Mouse (Mus musculus): ENCODE measurements around the gene Rhebl1. TPM values are rescaled to one million over a fixed set of nuclear protein-coding genes. Genes with fewer than 3 reads are reported as not detected.

Gene Rhebl1
- total RNA-seq, 1 experiment from 2014 or later = 14.2 TPM

- ATAC-seq (replicated peaks; ENCODE audit: insufficient number of reproducible peaks, low FRiP score, low TSS enrichment, poor library complexity, severe bottlenecking) = no peak
Observed at GRCm38 (mm10) chr15:98884106-98884505, 10.2 kb downstream of the Rhebl1 start.

GRCm38 (mm10) chr15:98883661-98884060 is 10.7 kb downstream of the Rhebl1 start:
- ATAC-seq (replicated peaks; ENCODE audit: insufficient number of reproducible peaks, low FRiP score, low TSS enrichment, poor library complexity, severe bottlenecking) = no peak

- no peak for ATAC-seq (replicated peaks; ENCODE audit: insufficient number of reproducible peaks, low FRiP score, low TSS enrichment, poor library complexity, severe bottlenecking)
Observed at GRCm38 (mm10) chr15:98881656-98882008, 12.7 kb downstream of the Rhebl1 start.

- peak; percentile 92 for ATAC-seq (replicated peaks; ENCODE audit: insufficient number of reproducible peaks, low FRiP score, low TSS enrichment, poor library complexity, severe bottlenecking)
Observed at GRCm38 (mm10) chr15:98880978-98881655, 13.2 kb downstream of the Rhebl1 start.

GRCm38 (mm10) chr15:98877331-98877730 is 17.0 kb downstream of the Rhebl1 start:
- ATAC-seq (replicated peaks; ENCODE audit: insufficient number of reproducible peaks, low FRiP score, low TSS enrichment, poor library complexity, severe bottlenecking) = 0 out of 2 replicates have a peak, but pooled peaks have one; percentile 51

GRCm38 (mm10) chr15:98871916-98872888 is 22.1 kb downstream of the Rhebl1 start:
- ATAC-seq (replicated peaks; ENCODE audit: insufficient number of reproducible peaks, low FRiP score, low TSS enrichment, poor library complexity, severe bottlenecking) = peak; percentile 82

- no peak for ATAC-seq (replicated peaks; ENCODE audit: insufficient number of reproducible peaks, low FRiP score, low TSS enrichment, poor library complexity, severe bottlenecking)
Observed at GRCm38 (mm10) chr15:98871070-98871915, 23.0 kb downstream of the Rhebl1 start, which contains the start of gene Kmt2d. Kmt2d (minus strand) TSS chr15:98871204.

GRCm38 (mm10) chr15:98870179-98871069 is 23.9 kb downstream of the Rhebl1 start:
- no peak for ATAC-seq (replicated peaks; ENCODE audit: insufficient number of reproducible peaks, low FRiP score, low TSS enrichment, poor library complexity, severe bottlenecking)

- no peak for ATAC-seq (replicated peaks; ENCODE audit: insufficient number of reproducible peaks, low FRiP score, low TSS enrichment, poor library complexity, severe bottlenecking)
Observed at GRCm38 (mm10) chr15:98869342-98870178, 24.8 kb downstream of the Rhebl1 start.

GRCm38 (mm10) chr15:98868346-98869063 is 25.8 kb downstream of the Rhebl1 start:
- no peak for ATAC-seq (replicated peaks; ENCODE audit: insufficient number of reproducible peaks, low FRiP score, low TSS enrichment, poor library complexity, severe bottlenecking)

- peak; percentile 80 for ATAC-seq (replicated peaks; ENCODE audit: insufficient number of reproducible peaks, low FRiP score, low TSS enrichment, poor library complexity, severe bottlenecking)
Observed at GRCm38 (mm10) chr15:98867321-98867720, 27.0 kb downstream of the Rhebl1 start.

GRCm38 (mm10) chr15:98866501-98866900 is 27.8 kb downstream of the Rhebl1 start:
- no peak for ATAC-seq (replicated peaks; ENCODE audit: insufficient number of reproducible peaks, low FRiP score, low TSS enrichment, poor library complexity, severe bottlenecking)

- ATAC-seq (replicated peaks; ENCODE audit: insufficient number of reproducible peaks, low FRiP score, low TSS enrichment, poor library complexity, severe bottlenecking) = no peak
Observed at GRCm38 (mm10) chr15:98865771-98866170, 28.6 kb downstream of the Rhebl1 start.

GRCm38 (mm10) chr15:98864951-98865350 is 29.4 kb downstream of the Rhebl1 start:
- no peak for ATAC-seq (replicated peaks; ENCODE audit: insufficient number of reproducible peaks, low FRiP score, low TSS enrichment, poor library complexity, severe bottlenecking)

- no peak for ATAC-seq (replicated peaks; ENCODE audit: insufficient number of reproducible peaks, low FRiP score, low TSS enrichment, poor library complexity, severe bottlenecking)
Observed at GRCm38 (mm10) chr15:98863451-98863958, 30.8 kb downstream of the Rhebl1 start.

GRCm38 (mm10) chr15:98861701-98862410 is 32.5 kb downstream of the Rhebl1 start:
- no peak for ATAC-seq (replicated peaks; ENCODE audit: insufficient number of reproducible peaks, low FRiP score, low TSS enrichment, poor library complexity, severe bottlenecking)

All from monocyte, adult 5-6 weeks (primary cell).